Mouse (Mus musculus) E14TG2a.4 (cell line): ENCODE results near the gene Tpcn1.

Source experiments
- CTCF ChIP-seq: conservative IDR thresholded peaks from 2 replicates; pipeline ENCODE4 v1.5.1; 2014; ENCODE audit warnings: low read length
- NANOG ChIP-seq: IDR thresholded peaks from 2 replicates; pipeline ENCODE4 v1.6.1; 2014; ENCODE audit warnings: borderline replicate concordance, low read length, mixed read lengths
- POU5F1 ChIP-seq: IDR thresholded peaks from 2 replicates; pipeline ENCODE4 v1.6.1; 2014; ENCODE audit warnings: low read length, borderline replicate concordance

DNA sequence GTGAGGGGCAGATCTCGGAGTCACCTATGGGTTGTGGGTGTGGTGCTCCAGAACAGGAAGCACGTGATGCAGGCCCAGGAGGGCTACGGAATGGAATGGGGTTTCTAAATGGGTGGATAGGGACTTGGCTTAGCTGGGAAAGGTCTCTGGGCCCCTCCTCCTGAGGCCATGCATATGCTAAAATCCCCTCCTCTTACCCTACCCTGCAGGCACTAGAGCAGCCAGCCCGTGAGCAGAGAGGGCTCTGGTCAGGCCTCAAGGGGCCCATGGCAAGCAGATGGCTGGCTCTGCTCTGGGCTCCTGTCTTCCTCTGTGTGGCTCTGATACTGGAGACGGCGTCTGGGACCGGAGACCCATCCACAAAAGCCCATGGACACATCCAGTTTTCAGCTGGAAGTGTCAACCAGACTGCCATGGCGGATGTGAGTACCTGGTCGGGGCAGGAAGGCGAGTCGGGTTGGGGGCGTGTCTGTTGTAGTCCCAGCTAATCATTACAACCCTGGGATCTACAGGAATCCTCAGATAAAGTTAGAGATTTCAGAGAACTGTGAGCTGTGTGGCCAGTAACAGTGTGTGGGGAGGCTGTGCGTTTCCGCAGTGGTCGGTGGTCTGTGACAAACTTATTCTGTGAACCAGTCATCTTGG, 75.4 kb downstream of the Tpcn1 start:
- TF ChIP-seq CTCF = no peak
- TF ChIP-seq POU5F1 = peak; percentile 56; the same call in 1 of the 2 replicates
- TF ChIP-seq NANOG = no peak
